Mouse (Mus musculus): ENCODE data around the gene Zmiz1.

Gene Zmiz1

DNA sequence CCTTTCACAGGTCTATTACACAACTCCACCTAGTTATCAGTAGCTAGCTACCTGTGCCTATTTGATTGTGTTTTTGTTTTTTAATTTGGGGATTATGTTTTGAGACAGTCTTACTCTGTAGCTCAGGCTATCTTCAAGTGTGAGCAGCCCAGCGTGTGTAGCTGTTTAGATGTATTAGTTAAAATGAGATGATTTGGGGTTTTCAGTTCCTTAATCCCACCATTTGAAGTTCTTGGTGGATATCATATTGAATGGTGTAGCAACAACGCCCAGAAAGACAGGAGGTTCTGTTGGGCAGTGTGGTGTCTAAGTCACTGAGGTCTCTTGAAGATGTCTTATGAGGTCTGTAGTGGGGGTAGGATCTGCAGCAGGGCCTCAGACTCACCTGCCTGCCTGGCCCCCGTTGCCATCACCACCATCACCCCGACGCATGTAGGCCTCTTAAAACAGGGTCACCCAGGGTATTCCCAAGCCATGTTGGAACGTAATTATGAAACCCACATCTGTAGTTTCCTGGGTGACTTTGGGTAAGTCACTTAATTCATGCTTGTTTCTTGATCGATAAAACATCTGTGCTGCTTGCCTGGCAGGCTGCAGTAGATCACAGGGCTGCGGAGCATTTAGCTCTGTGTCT is 155.1 kb downstream of the Zmiz1 start:
- no peak for DNase-seq (ENCODE audit: low spot score in 2 of 2)

DNA sequence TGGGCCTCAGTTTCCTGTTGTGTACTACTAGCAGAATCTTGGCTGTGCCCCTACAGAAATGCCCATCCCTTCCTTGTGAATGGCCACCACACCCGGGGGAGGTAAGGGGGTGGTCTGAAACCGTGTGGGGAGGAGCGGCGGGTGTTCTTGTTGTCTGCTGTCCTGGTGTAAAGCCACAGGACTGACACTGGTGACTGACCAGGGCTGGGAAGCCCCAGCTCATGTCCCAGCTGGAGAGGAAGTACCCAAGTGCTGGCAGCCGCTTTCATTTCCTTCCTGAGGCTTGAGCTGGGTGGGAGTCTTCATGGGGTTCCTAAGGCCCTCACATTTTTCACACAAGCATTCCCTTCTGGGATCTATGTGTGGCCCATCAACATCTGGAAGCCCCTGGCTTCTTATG is 155.7 kb downstream of the Zmiz1 start:
- no peak for DNase-seq (ENCODE audit: low spot score in 2 of 2)

DNA sequence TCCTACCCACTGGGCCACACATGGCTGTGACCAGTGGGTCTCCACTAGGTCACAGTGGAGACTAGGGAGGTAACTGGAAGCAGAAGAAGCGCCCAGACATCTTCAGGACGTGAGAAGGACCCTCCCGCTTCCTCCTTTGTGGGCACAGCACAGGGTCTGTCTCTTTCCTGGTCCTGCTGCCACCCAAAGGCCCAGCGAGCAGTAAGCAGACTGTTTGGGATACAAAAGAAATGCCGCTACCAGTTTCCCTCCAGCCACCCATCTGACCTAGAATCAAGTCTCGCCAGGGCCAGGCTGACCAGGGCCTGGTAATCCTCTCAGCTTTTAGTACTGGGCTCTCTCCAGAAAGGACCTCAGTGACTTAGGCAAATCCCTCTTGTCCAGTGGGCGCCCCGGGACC is 156.6 kb downstream of the Zmiz1 start:
- no peak for DNase-seq (ENCODE audit: low spot score in 2 of 2)

DNA sequence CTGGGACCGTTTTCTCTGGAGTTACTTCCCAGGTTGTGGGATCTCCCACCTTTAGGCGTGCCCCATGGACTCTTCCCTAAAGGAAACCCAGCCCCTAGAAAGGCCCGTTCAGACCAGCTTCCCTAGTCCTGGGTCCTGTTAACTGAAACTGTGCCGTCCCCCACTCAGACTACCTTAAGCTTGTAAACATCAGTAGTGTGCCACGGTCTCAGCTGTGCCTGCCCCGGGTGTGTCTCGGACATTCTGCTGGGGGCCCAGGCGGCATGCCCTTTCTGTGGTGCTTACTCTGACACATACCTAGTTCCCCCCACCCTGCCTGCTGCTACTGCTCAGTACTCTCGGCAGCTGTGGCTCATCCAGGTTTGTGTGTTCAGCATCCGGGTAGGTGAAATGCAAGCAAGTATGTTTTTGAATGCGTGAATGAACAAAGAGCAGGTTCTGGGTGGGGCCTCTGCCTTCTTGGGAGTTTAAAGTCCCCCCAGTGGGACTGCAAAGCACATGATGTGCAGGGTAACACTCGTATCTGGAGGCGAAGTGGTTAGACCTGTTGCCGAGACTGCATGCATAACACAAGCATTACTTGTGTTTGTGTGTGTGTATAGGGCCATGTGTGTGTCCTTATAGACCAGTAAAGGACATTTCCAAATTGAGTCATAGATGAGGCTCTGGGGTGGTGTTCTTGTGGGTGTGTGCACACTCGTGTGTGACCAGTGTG is 157.2 kb downstream of the Zmiz1 start:
- no peak for DNase-seq (ENCODE audit: low spot score in 2 of 2)

DNA sequence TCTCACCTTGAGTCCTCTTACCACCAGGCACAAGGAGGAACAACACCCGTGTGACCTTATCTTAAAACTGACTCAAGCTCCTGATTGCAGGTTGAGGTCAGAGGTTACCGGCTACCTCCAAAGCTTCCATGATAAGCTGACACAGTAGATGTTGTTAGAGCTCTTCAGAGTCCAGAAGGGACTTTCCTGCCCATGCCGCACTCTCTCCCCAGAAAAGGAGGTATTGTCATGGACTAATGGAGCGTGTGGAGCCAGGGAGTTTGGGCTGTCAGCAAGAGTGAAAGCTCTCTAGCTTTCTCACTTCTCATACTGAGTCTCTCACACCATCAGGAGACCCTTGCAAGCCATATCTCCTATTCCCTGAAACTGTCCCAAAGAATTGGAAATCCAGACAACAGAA is 158.3 kb downstream of the Zmiz1 start:
- DNase-seq (ENCODE audit: low spot score in 2 of 2) = no peak

DNA sequence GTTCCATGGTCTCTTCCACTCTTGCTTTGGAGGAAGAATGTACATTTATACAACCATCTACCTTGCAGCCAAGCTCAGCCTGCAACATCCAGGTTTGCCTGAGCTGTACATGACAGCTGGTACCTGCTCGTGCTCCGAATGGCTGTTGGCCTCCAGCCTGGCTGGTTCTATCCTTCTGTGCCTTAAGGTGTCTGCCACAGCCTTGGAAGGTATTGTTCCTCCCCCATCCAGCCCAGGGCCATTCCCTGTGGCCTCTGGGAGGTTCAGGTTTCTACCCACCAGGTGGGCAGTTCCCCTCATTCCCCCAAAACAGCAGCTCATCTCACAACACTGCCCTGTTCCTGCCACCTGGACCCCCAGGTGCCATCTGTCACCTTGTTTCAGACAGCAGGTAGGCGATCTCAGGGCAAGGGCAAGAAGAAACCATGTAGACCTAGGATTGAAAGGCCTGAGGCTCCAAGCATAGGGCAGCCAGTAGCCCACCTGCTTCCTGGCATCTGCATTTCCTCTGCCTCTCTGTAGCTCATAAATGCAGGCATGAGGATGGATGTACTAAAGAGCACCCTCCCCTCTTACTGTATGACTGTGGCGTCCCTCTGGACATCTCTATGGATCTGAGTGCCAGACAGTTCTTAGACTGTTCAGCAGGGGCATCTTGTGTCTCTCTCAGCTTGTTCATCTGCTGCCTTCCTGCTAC is 160.2 kb downstream of the Zmiz1 start:
- no peak for DNase-seq (ENCODE audit: low spot score in 2 of 2)

DNA sequence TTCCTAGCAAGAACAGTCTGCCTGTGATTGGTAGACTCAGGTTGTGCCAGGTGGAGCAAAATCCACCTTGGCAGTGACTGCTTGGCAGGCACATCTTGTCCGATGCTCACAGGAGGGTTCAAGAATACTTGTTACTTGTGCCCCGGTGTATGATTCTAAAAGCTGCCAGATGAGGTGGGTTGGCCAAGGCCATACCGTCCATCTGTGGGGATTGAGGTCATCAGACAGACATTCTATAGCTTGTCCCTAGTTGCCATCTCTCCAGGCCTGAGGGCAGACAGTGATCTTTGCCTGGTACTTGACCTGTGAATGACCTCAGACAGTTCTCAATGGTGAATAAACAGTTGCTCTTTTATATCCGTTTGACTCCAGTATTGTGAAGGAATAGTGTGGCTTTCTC is 161.8 kb downstream of the Zmiz1 start:
- DNase-seq (ENCODE audit: low spot score in 2 of 2) = no peak

DNA sequence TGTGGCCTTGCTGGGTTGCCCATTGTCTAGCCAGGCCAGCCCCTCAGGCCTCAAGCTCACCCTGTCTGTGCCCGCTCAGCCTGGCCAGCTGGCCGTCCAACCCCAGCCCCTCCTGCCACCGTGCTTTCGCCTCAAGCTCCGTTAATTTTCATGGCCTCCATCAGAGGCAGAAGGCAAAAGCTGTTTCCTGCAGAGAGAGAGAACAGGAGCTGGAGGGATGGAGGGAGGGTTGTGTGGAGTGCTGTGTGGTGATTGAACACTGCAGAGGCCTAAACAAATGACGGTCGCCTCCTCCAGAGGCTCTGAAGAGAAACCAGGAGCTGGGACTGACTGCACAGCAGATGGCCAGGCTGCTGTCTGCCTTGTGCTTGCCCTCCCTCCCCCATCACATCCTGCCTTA is 164.7 kb downstream of the Zmiz1 start:
- DNase-seq (ENCODE audit: low spot score in 2 of 2) = peak; percentile 52 to 59

DNA sequence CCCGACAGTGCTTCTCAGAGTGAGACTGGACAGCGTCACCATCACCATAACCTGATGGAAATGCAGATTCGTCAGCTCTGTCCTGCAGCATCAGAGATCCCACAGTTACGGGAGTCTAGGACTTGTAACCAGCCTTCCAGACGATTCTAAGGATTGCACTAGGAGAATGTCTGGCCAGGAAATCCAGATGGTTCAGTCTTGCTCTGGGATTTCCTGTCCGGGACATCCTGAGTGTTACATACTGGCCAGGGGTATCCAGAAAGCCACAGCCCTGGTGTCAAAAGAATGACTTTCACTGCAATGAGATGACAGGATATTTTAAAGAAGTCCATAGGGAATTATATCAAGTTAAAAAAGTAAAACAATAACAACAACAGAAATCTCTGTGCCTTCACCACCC is 165.7 kb downstream of the Zmiz1 start:
- DNase-seq (ENCODE audit: low spot score in 2 of 2) = no peak

DNA sequence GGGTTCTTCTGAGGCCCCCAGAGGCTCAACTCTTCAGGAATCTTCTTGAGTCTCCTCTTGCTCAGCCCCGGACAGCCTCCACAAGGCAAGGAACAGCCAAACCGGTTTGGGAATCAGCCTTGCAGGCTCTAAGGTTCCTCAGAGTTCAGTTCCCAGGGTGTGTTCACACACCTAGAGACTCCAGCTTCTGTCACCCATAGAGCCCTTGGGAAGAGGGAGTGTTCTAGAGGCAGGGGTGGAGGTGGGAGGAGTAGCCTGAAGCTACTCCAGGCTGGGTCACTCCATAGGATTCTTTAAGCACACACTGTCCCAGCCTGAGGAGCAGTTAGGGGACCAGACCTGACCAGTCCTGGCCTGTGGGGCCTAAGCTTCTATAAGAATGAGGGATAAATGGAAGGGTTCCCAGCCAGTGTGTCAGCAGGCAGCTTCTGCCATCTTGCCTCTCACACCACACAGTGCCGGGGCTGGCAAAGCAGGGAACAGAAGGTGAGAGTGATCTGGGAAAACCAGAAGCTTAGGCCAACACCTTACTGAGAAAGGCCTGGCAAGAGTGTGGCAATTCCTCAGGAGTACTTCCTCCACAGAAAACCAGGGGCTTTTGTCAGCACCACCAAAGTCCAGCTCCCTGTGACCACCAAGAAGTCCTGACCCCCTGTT is 168.7 kb downstream of the Zmiz1 start:
- DNase-seq (ENCODE audit: low spot score in 2 of 2) = no peak

DNA sequence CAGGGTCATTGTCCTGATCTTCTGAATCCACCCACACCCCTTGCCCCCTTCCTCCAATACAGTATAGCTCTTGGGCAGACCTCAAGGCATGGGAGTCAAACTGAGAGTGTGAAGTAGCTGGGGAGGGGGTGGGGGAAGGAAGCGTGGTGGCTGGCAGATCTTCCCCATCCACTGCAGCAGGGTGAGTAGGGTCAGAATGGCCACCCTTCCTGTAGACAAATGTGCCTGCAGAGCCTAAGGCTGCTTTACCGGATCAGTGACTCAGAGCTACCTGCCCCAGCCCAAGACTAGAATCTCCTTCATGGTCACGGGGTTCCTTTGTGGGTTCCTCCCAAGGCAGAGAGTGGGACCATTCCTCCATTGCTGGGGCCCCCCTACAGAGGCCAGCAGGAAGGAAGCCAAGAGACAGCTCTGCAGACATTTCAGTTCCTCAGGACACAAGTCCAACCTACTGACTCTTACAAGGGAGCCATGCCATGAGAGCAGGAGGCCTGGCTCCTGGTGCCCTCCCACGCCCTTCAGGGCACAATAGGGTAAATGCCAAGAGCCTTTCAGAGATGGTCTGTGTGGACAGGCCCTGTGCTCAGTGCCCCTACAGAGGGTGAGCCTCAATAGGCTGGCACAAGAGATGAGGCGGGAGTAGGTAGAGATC is 169.6 kb downstream of the Zmiz1 start:
- DNase-seq (ENCODE audit: low spot score in 2 of 2) = no peak

DNA sequence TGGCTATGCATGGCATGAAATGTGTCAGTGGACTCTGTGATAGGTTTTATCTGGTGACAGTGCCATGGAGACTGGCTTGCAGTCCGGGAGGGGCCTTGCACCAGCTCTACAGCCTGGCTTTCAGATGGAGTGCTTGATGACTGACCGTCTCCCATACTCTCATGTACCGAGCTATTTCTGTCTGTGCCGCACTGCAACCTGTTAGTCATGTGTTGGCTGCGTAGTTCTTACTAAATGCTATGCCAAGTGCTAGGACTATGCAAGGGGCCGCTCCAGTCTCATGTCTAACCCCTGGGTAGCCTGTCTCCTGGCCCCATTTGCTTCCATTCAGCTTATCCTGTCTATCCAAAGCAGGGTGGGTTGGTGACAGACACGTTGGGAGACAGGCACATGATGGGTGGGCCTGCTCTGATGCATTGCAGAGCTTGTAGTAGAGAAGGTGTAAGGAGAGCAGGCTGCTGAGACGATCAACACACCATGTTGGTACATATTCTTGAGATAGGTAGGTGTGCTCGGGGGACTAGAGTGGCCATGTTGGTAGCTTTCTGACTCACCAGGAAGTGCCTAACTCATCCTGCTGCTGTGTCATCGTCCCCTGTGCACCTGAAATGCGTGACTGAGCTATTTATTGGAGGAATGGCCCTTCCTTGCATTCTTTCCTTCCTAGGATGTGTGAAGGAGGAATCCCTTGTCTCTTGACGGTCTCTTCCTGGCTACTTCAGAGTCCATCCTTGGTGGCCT is 171.1 kb downstream of the Zmiz1 start:
- peak; percentile 43 to 44 for DNase-seq (ENCODE audit: low spot score in 2 of 2)

DNA sequence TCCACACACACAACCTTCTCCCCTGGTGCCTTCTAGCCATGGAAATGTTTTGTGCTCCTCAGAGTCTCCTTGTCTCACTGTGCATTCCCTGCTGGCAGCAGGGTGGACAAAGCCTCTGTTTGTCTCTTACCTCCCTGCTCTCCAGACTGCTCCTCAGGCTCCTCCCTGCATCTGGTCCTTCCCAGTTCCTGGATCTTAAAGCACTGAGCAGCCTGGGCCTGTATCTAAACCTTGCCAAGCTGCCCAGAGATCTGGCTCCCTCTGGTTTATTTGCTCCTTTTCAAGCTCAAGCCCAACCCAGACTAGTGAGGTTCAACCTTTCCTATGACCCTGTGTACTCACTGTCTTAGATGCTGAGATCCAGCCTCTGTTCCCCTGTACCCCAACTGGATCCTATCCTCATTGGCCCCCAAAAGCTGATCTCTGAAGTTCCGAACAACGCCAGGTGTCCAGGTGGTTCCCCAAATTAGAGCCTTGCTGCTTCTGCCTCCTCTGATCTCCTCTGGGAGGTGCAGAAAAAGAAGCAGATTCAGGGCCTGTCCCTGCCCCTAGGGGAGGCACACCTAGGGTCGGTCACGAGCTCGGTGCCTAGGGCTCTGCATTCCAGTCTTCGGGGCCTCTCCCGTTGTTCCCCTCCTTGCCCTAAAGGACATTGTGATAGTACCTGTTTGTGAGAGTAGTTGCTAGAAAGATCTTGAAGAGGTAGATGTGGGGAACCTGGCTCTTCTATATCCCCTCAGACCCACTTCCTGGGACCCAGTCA is 171.8 kb downstream of the Zmiz1 start:
- DNase-seq (ENCODE audit: low spot score in 2 of 2) = no peak

DNA sequence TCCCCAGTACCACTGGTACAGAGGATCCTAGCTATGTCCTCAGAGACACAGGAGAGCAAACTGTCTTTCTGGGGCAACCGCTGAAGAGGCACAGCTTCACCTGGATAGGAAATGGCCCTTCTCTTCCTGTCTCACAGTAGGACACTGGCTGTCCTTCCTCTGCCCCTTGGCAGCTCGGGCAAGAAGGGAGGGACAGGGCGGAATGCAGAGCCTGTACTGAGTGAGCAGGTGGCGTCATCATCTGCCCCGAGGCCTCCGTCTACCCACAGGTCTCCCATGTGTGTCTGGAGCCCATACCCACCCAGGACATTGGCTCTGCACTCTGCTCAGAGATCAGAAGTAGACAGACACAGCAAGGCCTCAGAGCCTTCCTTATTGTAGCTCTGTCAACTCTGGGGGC is 172.5 kb downstream of the Zmiz1 start:
- DNase-seq (ENCODE audit: low spot score in 2 of 2) = no peak

DNA sequence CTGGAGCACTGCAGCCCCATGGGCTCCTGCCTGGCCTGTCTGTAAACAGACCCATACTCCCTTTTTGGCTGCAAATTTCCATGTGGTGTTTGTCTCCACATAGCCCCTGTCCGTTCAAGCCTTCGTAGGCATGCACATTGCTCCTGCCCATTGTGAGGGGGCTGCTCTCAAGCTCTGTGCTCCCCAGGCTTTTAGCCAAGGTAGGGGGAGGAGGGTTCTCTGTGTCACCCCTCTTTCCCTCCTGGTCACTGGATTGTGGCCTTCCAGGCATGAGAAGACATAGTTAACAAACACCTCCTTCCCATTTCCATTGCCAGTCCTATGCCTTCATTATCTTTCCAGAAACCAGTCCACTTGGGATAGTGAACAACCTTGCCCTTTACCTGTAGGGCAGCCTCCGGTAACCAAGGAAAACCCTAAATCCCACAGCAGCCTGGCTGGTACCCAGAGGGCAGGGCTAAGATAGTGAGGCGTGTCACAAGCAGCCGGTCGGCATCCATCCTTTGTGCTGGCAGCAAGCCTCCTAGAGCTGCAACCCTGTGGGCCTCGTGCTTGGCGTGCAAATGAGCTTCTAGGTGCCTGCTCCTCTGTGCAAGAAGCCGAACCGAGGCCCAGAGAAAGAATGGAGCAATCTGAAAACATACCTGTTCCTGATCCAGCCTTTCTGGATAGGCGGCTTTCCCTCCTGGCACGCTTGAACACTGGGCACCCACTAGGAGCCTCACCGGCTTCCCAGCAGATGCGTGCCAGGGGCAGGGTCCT is 174.7 kb downstream of the Zmiz1 start:
- peak; percentile 37 to 42 for DNase-seq (ENCODE audit: low spot score in 2 of 2)

DNA sequence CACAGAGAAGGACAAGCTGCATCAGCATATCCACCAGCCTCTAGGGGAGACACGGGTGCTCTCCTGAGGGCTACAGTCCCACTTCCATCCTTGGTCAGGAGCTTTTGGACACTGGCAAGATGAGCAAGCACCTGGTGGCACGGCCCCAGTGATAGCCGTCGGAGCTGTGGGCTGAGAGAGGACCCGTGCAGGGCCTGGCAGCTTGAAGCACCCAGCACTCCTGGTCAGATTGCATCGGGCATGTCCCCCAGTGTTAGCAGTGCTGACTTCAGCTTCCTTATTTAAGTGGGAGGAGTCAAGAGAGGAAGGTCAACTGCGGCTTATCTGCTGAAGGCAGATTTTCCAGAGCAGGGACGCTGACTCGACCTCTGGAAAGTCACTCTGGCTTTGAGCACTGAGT is 175.3 kb downstream of the Zmiz1 start:
- DNase-seq (ENCODE audit: low spot score in 2 of 2) = no peak

DNA sequence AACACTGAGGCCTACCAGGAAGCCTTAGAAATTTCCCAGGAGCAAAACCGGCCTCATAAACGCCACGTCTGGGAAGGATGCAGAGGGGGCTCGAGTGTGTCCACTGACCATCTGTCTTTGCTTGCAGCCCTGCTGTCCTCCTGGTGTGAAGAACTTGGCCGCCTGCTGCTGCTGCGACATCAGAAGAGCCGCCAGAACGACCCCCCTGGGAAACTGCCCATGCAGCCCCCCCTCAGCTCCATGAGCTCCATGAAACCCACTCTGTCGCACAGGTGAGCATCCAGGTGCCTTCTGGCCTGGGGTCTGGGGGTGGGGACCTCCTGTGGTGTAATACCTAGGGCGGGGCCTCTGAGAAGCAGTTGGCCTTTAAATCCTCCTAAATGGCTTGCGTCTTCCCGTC is 176.8 kb downstream of the Zmiz1 start:
- no peak for DNase-seq (ENCODE audit: low spot score in 2 of 2)

DNA sequence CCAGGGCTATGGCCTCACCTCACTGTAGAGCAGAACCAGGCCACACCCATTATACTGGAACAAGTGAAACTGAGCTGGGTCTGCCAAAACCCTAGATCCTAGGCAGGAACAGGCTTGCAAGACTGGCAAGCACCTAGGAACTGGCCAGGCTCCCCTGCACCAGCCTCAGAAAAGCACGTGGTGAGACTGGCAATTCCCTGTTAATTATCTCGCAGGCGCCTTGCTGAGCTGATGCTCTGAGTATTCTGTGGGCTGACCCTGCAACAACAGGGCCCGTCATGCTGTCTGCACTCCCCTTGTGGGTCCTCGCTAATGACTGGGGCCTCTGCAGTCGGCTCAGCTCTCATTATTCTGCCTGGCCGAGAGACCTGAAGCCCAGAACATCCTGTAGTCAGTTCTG is 177.3 kb downstream of the Zmiz1 start:
- DNase-seq (ENCODE audit: low spot score in 2 of 2) = peak; percentile 53 to 55

DNA sequence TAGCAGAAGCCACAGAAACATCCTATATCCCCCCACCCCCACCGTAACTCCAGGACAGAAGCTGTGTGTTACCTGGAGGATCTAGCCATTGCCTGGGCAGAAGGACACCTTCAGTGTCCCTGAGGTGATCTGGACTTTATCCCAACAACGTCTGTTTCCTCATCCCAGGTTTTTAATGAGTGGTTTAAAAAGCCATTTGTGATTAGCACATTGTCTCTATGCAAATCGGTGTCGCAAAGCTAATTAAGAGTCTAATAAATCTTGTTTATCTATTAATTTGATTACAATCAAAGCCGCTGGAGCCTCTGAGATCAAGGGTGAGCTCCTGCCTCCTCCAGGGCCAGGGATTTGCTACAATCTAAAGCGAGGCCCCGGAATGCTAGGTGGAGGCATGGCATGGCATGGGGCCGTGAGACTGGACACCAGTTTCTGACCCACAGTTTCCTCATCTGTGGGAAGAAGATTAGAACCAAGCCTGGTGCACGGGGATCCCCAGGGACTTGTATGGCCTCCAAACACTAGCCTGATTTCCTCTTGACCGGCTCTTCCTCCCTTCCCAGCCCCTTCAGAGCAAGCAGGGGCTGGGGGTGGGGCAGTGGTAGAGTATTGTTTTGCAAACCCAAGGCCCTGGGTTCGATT is 180.3 kb downstream of the Zmiz1 start:
- DNase-seq (ENCODE audit: low spot score in 2 of 2) = no peak
